Mouse (Mus musculus): ENCODE measurements around the gene Ambra1. TPM values are rescaled to one million over a fixed set of nuclear protein-coding genes. Genes with fewer than 3 reads are reported as not detected.
A peak's percentile ranks its signal among the peaks of the same experiment; 100 is the strongest.

Gene Ambra1
- polyA plus RNA-seq, 1 experiment, result 45.3 TPM

GRCm38 (mm10) chr2:91739586-91739985 lies 9.7 kb downstream of the Ambra1 start:
- TF ChIP-seq CTCF (IDR thresholded peaks at IDR 0.05; ENCODE audit: borderline replicate concordance, extremely low read depth, insufficient read depth, insufficient read length), result no peak
- no peak for TF ChIP-seq POLR2A (IDR thresholded peaks at IDR 0.05; ENCODE audit: borderline replicate concordance, extremely low read depth, insufficient read depth, insufficient read length, poor library complexity, severe bottlenecking)
- no peak for DNase-seq (ENCODE audit: low read depth)

DNA sequence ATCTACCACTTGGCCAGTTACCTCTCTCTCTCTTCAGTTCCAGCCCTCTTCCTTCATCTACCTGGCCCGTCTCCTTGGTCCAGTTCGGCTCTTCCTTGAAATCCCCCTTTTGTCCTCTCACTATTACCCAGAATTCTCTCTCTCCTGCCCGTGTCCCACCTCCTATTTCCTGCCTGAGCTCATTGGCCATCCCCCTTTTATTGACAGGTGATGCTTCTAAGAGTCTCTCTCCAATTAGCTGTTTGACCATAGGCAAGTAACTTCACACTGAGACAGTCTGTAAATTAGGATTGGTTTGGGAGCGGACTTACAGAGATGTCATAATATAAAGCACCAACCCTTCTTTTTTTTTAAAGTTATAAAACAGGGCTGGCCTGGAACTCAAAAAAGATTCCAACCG lies 14.8 kb downstream of the Ambra1 start:
- no peak for DNase-seq (ENCODE audit: low read depth)
- TF ChIP-seq POLR2A (IDR thresholded peaks at IDR 0.05; ENCODE audit: borderline replicate concordance, extremely low read depth, insufficient read depth, insufficient read length, poor library complexity, severe bottlenecking) (no peak), CTCF (IDR thresholded peaks at IDR 0.05; ENCODE audit: borderline replicate concordance, extremely low read depth, insufficient read depth, insufficient read length) (no peak)

DNA sequence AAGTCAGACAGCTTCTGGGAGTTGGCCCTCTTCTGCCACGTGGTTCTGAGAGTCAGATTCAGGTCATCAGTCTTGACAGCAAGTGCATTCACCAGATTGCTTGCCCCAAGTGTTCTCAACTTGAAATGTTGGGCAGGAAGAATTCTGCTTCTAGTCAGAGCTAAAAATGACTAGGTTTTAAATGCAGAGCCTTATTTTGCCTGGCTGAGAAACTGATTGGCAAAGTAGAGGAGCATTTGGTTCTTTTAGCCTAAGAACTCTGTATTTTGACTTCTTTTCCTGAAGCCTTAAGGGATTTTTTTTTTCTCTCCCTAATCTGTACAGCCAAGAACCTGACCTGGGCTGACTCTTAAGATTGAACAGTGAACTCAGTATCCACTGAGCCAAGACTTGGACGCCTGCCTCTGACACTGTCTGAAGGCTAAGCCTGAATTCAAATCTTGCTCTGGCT lies 19.9 kb downstream of the Ambra1 start:
- DNase-seq (ENCODE audit: low read depth), result no peak
- no peak for TF ChIP-seq CTCF (IDR thresholded peaks at IDR 0.05; ENCODE audit: borderline replicate concordance, extremely low read depth, insufficient read depth, insufficient read length)
- no peak for TF ChIP-seq POLR2A (IDR thresholded peaks at IDR 0.05; ENCODE audit: borderline replicate concordance, extremely low read depth, insufficient read depth, insufficient read length, poor library complexity, severe bottlenecking)

DNA sequence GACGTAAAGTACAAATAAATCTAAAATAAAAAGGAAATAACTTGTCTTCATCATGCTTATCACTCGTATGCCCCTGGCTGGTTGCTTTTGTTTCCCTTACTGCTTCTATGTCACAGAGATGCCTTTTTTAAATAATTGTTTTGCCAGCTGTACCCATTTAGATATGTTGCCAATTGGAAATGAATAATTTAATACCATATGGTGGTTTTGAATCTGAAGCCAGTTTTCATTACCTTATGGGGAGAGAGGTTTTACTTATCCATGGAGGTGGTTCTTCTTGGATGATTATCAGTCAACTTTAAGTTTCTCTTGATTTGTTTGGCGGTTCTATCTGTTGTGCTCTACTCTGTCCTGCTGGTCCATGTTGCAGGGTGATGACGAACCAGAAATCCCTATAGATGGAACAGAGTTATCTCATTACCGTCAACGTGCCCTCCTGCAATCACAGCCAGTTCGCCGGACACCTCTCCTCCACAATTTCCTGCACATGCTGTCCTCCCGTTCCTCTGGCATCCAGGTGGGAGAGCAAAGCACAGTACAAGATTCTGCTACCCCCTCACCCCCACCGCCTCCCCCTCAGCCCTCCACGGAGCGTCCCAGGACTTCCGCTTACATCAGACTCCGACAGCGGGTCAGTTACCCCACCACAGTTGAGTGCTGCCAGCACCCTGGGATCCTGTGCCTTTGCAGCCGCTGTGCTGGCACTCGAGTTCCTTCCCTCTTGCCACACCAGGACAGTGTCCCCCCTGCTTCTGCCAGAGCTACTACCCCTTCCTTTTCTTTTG lies 42.2 kb downstream of the Ambra1 start:
- TF ChIP-seq POLR2A (IDR thresholded peaks at IDR 0.05; ENCODE audit: borderline replicate concordance, extremely low read depth, insufficient read depth, insufficient read length, poor library complexity, severe bottlenecking) (no peak), CTCF (IDR thresholded peaks at IDR 0.05; ENCODE audit: borderline replicate concordance, extremely low read depth, insufficient read depth, insufficient read length) (no peak)
- DNase-seq (ENCODE audit: low read depth), result peak; percentile 19

DNA sequence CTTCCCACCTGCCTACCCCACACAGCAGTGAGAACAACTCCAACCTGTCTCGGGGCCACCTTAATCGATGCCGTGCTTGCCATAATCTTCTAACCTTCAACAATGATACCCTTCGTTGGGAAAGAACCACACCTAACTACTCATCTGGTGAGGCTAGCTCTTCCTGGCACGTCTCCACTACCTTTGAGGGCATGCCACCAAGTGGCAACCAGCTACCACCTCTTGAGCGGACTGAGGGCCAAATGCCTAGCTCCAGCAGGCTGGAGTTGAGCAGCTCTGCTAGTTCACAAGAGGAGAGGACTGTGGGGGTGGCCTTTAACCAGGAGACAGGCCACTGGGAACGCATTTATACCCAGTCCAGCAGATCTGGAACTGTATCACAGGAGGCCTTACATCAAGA lies 43.4 kb downstream of the Ambra1 start:
- DNase-seq (ENCODE audit: low read depth), result no peak

DNA sequence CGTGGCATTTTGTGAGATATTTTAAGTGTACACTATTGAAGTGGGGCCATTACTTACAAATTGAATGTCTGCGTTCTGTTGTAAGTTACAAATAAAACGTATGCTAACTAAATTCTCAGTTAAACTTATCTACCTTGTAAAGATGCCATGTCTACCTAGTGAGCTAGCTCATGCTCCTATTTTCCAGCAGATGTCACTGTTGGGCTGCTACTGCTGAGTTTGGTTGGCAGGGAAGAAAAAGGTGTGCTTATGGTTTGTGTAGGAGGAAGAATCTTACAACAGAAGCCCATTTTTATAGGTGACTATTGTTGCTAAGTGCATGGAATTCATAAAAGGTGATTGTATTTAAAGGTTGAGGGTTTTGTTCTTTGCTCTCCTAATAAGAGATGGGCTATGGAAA lies 49.2 kb downstream of the Ambra1 start:
- peak; percentile 83 for DNase-seq (ENCODE audit: low read depth)
- TF ChIP-seq CTCF (IDR thresholded peaks at IDR 0.05; ENCODE audit: borderline replicate concordance, extremely low read depth, insufficient read depth, insufficient read length), result peak; percentile 78; the same call in 1 of the 2 replicates
- TF ChIP-seq POLR2A (IDR thresholded peaks at IDR 0.05; ENCODE audit: borderline replicate concordance, extremely low read depth, insufficient read depth, insufficient read length, poor library complexity, severe bottlenecking), result no peak

More for the DNA sequence above, 43.4 kb downstream of the Ambra1 start:
- TF ChIP-seq POLR2A (IDR thresholded peaks at IDR 0.05; ENCODE audit: borderline replicate concordance, extremely low read depth, insufficient read depth, insufficient read length, poor library complexity, severe bottlenecking) (no peak), CTCF (IDR thresholded peaks at IDR 0.05; ENCODE audit: borderline replicate concordance, extremely low read depth, insufficient read depth, insufficient read length) (no peak)

DNA sequence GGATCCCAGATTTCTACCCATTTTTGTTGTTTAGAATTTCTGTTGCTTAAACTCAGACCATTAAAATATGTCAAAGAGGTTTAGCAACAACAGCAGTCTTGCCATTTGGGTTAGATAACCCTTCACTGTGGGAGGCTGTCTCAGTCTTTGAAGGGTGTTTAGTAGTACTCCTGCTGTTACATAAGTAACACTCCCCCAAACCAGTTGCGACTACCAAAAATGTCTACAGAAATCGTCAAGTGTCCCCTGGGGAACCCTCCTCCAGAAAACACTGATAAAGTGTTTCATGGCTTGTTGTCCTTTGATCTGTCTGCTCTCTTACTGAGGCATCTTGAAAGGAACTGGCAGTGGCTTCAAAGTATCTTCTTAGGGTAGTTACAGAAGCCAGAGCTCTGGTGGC lies 61.7 kb downstream of the Ambra1 start:
- DNase-seq (ENCODE audit: low read depth), result no peak
- TF ChIP-seq CTCF (IDR thresholded peaks at IDR 0.05; ENCODE audit: borderline replicate concordance, extremely low read depth, insufficient read depth, insufficient read length), result no peak
- no peak for TF ChIP-seq POLR2A (IDR thresholded peaks at IDR 0.05; ENCODE audit: borderline replicate concordance, extremely low read depth, insufficient read depth, insufficient read length, poor library complexity, severe bottlenecking)

DNA sequence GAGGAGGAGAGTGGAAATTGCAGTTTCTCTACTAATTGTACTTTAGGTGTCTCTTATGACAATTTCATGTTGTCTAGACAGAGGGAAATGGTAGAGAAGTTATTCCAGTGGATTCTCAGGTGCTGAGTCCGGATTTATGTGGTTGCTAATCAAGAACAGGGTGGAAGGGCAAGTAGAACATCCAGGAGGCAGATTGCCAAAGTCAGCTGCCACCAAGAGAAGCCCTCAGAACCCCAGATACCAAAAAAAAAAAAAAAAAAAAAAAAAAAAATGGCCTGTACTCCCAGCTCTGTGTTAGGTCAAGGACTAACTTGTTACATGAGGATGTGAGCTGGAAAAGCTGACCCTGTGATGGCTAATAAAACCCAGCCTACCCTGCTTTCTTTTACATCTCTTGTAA lies 62.4 kb downstream of the Ambra1 start:
- DNase-seq (ENCODE audit: low read depth), result peak; percentile 9
- TF ChIP-seq CTCF (IDR thresholded peaks at IDR 0.05; ENCODE audit: borderline replicate concordance, extremely low read depth, insufficient read depth, insufficient read length), result no peak

GRCm38 (mm10) chr2:91794466-91794865 lies 64.5 kb downstream of the Ambra1 start:
- TF ChIP-seq CTCF (IDR thresholded peaks at IDR 0.05; ENCODE audit: borderline replicate concordance, extremely low read depth, insufficient read depth, insufficient read length), result no peak
- TF ChIP-seq POLR2A (IDR thresholded peaks at IDR 0.05; ENCODE audit: borderline replicate concordance, extremely low read depth, insufficient read depth, insufficient read length, poor library complexity, severe bottlenecking), result no peak

GRCm38 (mm10) chr2:91795091-91795490 lies 65.2 kb downstream of the Ambra1 start:
- no peak for DNase-seq (ENCODE audit: low read depth)
- TF ChIP-seq CTCF (IDR thresholded peaks at IDR 0.05; ENCODE audit: borderline replicate concordance, extremely low read depth, insufficient read depth, insufficient read length), result no peak
- TF ChIP-seq POLR2A (IDR thresholded peaks at IDR 0.05; ENCODE audit: borderline replicate concordance, extremely low read depth, insufficient read depth, insufficient read length, poor library complexity, severe bottlenecking), result no peak

More at GRCm38 (mm10) chr2:91794466-91794865, 64.5 kb downstream of the Ambra1 start:
- DNase-seq (ENCODE audit: low read depth), result peak; percentile 13

DNA sequence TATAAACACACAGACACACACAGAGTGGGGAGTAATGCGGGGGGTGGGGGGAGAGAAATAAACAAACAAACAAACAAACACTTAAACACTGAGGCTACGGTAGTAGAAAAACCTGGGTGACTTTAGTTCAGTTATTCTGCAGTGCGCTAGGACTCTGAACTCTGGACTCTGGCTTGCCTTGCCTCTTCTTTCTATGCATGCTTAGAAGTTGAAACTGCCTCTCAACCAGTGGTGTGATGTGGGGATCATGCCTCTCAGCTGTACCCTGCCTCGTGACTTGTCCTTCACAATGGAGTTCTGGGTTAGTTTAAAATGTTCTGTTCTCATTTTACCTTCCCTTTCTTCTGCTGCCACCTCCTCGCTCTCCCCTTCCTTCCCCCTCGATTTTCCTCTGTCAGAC lies 81.5 kb downstream of the Ambra1 start:
- TF ChIP-seq CTCF (IDR thresholded peaks at IDR 0.05; ENCODE audit: borderline replicate concordance, extremely low read depth, insufficient read depth, insufficient read length), result no peak
- no peak for TF ChIP-seq POLR2A (IDR thresholded peaks at IDR 0.05; ENCODE audit: borderline replicate concordance, extremely low read depth, insufficient read depth, insufficient read length, poor library complexity, severe bottlenecking)
- DNase-seq (ENCODE audit: low read depth), result no peak

GRCm38 (mm10) chr2:91816741-91817140 lies 86.8 kb downstream of the Ambra1 start:
- no peak for DNase-seq (ENCODE audit: low read depth)
- no peak for TF ChIP-seq CTCF (IDR thresholded peaks at IDR 0.05; ENCODE audit: borderline replicate concordance, extremely low read depth, insufficient read depth, insufficient read length)
- no peak for TF ChIP-seq POLR2A (IDR thresholded peaks at IDR 0.05; ENCODE audit: borderline replicate concordance, extremely low read depth, insufficient read depth, insufficient read length, poor library complexity, severe bottlenecking)
